Mouse (Mus musculus) ovary, postnatal 10 days (tissue): ENCODE results near the gene Fam20b.
A peak's percentile ranks its signal among the peaks of the same experiment; 100 is the strongest.

Experiments used
- DNase-seq: peaks from one replicate; pipeline ENCODE4 v3.0.0; 2022; ENCODE audit warnings: low spot score

Gene Fam20b

GRCm38 (mm10) chr1:156718950-156719805 is at the start of gene Fam20b:
Gene Fam20b (minus strand): TSS chr1:156719086.
- peak; percentile 93 for DNase-seq

- DNase-seq = no peak
Measured at GRCm38 (mm10) chr1:156765311-156765710, 46.4 kb upstream of the Fam20b start.

DNA sequence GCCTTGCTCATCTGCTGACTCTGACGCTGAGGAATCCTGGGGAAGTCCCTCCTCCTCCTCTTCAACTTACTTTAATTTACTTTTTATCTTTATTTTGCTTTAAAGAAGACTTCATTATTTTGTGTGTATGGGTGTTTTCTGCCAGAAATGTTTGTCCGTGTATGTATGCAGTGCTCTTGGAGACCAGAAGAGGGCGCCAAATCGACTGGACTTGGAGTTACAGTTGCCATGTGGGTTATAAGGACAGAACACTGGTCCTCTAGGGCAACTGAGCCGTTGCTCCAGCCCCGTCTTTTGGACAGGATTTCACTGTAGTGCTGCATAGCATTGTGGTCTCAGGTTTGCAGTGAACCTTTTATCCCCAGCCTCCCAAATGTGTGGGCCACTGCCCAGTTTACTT is 45.7 kb upstream of the Fam20b start:
- DNase-seq = no peak

GRCm38 (mm10) chr1:156763280-156763679 is 44.4 kb upstream of the Fam20b start:
- DNase-seq = no peak

DNA sequence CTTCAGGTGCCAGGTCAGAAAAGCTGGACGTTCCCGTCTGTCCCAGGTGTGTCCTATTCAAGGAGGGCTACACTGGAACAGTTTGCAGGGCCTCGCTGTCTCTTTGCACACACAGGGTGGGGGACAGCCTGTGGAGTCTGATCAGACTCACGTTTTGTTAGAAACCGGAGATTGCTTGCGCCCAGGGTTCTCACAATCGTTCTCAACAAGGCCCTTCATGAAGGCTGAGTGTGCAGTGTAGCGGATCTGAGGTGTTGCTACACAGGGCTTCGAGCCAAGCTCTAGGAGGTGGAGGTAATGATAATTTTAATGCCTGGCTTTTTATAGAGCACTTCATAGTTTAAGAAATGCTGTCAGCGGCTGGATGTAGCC is 42.5 kb upstream of the Fam20b start:
- DNase-seq = no peak

- DNase-seq = no peak
Measured at GRCm38 (mm10) chr1:156760549-156761429, 41.9 kb upstream of the Fam20b start.

- no peak for DNase-seq
Measured at GRCm38 (mm10) chr1:156758326-156758725, 39.4 kb upstream of the Fam20b start.

GRCm38 (mm10) chr1:156754608-156755413 is 35.9 kb upstream of the Fam20b start:
- no peak for DNase-seq

GRCm38 (mm10) chr1:156752990-156753389 is 34.1 kb upstream of the Fam20b start:
- DNase-seq = no peak

GRCm38 (mm10) chr1:156752020-156752724 is 33.3 kb upstream of the Fam20b start:
- peak; percentile 69 for DNase-seq

DNA sequence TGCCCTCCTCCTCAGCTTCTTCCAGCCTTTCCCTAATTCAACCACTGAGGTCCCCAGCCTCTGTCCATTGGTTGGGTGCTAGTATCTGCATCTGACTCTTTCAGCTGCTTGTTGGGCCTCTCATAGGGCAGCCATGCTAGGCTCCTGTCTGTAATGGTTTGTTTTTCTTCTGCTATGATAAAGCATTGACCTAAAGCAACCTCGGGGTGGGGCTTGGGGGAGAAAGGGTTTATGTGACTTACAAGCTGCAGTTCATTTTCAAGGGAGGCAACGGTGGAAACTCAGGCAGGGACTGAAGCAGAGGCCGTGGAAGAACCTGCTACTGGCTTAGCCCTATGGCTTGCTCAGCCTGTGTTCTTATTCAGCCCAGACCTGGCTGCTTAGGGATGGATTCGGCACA is 31.4 kb upstream of the Fam20b start:
- no peak for DNase-seq

DNA sequence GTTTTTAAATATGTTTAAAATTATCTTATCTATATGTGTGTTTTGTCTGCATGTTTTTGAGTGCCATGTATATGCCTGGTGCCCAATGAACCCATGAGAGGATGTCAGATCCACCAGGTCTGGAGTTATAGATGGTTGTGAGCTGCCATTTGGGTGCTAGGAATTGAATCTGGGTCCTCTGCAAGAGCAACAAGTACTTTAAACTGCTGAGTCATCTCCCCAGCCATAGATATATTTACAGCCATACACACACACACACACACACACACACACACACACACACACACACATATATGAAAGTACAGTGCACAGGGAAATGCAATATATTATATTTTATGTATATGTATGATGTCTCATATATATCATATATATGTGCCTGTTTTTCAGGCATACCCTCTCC is 30.2 kb upstream of the Fam20b start:
- no peak for DNase-seq

- DNase-seq = no peak
Measured at GRCm38 (mm10) chr1:156748435-156749005, 29.6 kb upstream of the Fam20b start.

DNA sequence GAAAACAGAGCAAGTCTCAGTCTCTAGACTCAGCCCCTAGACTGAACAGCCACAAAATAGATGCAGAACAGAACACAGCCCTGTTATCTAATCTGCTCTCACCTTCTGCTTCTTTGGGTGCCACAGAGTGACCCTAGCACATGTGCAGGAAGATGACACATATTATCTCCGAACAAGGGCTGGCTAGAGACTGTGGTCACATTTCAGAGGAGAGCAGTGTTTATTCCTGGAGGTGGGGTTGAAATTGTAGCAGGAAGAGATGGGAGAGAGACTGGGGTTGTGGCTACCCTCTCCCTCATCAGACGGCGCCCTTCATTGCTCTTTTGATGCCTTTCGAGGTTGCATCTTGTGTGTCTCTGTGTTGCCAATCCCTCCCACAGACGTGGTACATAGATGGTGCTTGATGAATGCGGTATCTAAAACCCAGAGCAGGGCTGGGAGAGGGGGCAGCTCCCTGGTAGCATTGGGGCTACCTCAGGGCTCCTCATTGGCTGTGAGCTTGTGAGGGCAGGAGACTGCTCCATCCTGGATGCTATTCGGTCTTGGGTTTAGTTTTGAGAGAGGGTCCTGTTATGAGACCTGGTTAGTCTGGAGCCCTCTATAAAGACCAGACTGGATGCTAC is 26.4 kb upstream of the Fam20b start:
- no peak for DNase-seq

DNA sequence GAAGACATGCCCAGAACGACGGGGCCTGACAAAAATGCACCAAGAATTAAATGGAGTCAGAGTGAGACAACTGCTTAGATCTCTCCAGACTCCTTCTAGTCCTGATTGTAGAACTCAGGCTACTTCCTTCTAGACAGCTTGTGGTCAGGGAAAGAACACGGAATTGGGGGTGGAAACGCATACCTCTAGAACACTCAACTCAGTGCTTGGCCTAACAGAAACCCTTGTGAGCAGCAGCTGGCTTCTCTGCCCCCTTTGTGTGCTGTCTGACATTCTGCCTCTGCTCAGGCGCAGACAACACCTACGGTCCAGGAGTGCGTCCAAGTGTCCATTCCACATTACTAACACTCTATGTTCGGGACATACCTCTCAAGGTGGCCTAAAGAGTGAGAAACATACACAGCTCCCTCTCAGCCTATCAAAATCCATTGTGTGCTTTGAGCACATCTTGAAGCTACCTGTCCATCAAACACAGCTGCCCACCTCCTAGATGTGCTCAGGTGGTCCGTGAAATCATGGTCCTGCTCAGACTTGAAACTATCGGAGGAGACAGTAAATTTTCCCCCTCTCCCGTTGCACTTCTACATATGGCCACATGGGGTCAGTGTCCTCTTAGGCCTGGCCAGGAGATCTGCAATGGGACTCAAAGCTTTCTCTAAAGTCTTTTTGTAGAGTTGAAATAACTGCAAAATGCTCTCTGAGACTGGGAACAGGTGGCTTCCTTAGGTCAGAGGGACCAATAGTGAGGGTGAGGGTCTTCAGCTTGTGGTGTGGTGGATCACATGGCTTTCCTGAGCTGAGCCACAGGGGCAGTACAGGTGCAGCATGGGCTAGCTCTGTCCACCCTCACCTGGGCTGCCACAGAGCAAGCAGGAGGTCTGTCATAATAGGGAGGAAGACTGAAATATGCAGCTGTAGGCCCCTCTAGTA is 22.9 kb upstream of the Fam20b start:
- DNase-seq = peak; percentile 46

DNA sequence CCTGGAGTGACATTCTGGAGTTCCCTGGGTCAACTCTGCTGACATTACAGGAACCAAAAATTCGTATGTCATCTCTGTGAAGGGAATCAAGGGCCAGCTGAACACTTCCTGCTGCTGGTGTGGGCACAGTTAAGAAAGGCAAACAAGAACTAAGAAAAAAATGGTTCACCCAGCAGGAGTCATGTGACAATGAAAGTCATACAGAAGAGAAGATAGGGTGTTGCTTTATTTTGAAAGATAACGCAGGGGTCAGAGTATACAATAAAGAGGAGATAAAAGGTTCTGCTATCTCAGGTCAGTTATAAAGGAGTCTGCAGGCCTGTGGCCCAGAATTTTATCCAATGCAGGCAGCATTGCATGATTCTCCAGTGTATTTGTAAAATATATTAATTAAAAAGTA is 16.9 kb upstream of the Fam20b start:
- DNase-seq = no peak

DNA sequence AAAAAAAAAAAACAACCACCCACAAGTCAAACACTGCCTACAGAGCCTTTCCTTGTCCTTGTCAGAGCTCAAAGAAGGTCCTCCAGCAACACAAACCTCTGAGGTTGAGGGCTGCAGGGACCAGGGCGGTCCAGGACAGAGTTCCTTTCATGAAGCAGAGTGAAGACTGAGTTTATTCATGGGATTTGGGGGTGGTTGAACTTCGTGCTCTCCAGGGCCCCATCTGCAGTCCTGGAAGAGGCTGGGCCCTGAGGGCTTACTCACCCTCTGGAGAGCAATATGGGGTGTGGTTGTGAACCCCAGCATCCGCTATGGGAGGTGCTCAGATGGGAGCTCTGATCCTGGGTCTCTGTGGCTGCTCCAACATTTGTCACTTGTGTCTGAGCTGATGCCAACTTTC is 15.1 kb upstream of the Fam20b start:
- no peak for DNase-seq

DNA sequence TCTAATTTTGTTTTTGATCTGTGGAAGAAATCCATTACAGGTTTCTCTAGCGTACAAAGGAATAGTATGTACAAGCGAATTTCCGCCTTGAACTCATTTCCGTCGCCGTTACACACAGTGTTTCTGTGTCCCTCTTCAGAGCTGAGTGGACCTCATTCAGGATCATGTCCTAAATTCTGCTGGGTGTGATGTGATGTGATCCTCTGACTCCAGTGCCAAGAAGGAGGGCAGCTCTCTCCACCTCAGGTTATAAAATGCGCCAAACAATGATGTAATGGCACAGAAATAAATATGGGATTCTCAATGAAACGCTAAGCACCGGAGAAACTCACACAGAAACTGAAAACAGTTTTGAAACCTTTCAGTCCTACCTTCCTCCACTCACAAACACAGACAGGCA is 14.7 kb upstream of the Fam20b start:
- DNase-seq = no peak

DNA sequence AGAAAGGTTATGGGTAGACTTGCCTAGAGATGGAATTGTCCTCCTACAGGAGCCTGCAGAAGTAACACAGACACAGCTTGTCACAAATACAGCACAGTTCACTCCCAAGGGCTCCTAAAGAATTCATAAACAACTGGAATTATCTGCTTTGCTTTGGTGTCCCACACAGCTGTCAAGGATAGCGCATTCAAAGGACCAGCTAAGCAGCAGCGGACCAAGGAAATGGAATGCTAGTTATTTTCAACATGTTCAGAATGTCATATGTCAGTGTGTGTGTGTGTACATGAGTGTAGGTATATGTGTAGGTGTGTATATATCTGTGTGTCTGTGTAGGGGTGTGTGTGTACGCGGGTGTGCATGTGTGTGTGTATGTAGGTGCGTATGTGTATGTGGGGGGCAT is 14.1 kb upstream of the Fam20b start:
- no peak for DNase-seq

- no peak for DNase-seq
Measured at GRCm38 (mm10) chr1:156730802-156731201, 11.9 kb upstream of the Fam20b start.
